Mouse (Mus musculus): Measurements from ENCODE around the gene Zfp870.
"Not testable (repeated sequence)": the region's sequence is repeated elsewhere in the genome, so short reads cannot be mapped to it uniquely, and the experiment has no call there.

The Zfp870 gene

DNA sequence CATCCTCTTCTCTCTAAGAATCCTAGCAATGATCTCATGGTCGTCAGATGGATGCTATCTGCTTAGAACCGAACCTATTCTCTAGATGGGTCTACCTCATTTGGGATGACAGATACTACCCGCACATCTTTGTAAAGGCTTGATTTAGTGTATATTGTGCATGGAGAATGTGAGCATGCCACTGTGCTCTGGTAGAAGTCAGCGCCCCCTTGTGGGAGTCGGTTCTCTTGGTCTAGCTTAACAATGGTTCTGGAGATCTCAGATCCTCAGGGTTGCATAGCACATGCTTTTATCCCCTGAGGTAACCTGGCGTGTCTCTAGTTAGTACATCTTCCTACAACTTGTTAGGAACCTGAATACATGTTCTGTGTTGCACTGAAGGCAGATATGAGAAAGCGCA lies 24.2 kb downstream of the Zfp870 start:
- DNase-seq, result not testable (repeated sequence)

DNA sequence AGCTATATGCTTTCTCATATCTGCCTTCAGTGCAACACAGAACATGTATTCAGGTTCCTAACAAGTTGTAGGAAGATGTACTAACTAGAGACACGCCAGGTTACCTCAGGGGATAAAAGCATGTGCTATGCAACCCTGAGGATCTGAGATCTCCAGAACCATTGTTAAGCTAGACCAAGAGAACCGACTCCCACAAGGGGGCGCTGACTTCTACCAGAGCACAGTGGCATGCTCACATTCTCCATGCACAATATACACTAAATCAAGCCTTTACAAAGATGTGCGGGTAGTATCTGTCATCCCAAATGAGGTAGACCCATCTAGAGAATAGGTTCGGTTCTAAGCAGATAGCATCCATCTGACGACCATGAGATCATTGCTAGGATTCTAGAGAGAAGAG lies 34.7 kb downstream of the Zfp870 start:
- not testable (repeated sequence) for DNase-seq

DNA sequence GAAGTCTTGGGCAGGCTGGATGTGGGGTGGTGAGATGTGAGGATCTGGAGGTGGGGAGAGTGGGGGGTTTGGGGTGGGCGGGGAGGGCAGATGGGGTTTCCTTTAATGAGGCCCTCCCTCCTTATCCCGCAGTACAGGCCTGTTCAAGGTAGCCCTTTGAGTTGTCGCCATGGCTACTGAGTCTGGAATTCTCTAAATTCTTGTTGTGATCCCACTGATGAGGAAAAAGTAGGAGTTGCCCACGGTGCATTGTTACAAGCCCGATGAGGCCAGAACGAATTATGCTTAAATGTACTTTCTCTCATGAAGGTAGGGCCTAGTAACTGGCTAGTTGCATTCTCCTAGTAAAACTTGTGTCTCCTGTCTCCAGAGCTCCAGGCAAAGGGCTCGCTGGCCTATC lies 39.9 kb downstream of the Zfp870 start:
- DNase-seq, result no peak

DNA sequence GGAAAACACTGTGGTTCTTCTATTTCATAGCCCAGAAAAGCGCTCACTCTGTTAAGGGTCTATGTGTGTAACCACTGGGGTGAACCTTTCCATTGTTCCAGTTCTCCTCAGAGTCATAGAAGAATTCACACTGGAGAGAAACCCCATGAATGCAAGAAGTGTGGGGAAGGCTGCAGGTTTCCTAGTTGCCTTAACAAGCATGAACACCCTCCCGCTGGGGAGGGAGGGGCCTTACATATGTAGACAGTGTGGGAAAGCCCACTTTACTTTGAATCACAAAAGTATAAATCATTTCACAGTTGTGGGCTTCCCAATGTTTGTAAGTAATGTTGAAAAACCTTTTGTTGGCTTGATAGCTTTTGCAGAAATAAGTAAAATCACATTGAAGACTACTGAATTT lies 50.1 kb downstream of the Zfp870 start:
- no peak for DNase-seq

DNA sequence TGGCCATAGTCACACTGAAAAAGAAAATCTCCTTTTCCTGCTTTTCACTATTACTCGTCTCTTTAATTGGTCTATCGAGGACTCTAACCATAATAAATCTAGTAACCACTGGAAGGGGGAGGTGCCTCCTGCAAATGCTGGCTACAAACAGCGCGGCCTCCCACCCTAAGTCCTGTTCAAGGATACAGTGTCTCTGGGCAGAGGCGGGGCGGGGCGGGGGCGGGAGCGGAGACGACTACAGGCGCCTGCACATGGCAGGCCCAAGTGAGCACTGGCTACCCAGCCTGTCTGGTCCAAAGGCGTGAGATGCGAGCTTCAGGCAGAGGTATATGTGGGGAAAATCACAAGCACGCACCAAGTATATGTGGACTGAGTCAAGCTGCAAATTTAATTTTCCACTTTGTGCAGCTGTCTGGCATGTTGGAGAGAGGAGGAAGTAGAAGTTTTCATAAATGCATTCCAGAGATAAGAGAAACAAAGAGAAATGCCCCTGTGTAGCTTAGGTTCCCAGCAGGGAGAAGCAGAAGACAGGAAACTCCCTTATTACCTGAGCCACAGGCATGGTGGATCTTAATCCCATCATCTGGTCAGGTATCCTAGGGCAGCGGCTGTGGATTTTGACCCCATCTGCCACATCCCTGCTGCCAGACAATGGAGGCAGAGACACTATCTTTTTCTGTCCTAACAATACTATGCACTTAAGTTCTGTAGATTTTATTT lies 52.2 kb downstream of the Zfp870 start:
- peak; percentile 49 for DNase-seq

DNA sequence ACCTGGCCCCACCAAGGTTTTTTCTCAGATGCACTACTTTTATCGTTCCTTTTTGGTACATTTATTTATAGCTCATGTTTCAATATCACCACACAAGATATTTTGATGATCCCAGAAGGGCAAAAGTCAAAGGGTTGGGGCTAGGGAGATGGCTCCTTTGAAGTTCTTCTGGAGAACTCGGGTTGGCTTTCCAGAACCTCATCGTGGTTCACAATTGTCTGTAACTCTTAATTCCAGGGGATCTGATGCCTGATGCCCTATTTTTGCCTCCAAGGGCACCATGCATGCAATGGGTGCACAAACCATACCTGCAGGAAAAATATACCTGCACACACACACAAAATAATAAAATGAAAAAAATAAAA lies 61.0 kb downstream of the Zfp870 start:
- no peak for DNase-seq

DNA sequence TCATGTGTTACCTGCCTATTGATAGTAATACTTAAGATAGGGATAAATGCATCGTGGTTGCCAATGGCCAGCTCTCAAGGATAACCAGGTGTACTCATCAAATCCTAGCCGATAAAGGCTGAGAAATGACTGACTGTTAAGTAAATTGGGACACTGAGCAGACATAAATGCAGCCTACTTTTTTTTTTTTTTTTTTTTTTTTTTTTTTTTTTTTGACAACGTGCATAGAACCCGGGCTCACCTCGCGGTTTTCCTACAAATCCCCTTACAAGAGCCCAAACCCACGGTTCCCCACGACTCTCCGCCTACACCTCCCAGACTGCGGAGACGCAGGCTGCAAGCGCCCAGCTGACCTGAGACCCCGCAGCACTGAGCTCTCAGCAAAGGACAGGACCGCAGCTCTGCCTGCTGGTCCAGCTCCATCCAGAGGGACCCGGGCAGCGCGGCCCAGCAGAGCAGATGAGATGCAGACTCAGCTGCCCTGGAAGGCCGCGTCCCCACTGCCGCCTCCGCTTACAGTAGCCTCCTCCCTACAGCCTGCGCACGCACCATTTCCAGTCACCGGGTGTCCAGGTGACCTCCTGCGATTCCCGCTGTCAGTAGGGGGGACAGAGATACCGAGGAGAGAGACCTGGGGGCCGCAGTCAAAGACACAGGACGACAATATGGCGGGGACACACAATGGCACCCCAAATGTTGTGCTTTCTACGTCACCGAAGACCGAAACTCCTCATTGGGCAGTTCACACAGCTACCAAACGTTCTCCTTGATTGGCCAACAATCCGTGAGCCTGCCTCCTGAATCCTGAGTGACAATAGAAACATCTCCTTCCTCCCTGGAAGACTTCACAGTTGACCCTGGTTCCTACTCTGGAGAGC lies 61.7 kb downstream of the Zfp870 start, which contains the start of gene Zfp799:
Gene Zfp799 (minus strand): TSS at position 722 of the 878 bp plus-strand sequence.
- DNase-seq, result peak; percentile 83

All from kidney, postnatal 10 days (tissue).